Mouse (Mus musculus) liver, adult 2 months (tissue): Measurements from ENCODE around the gene Ralgapa2. TPM values are rescaled to one million over a fixed set of nuclear protein-coding genes. Genes with fewer than 3 reads are reported as not detected.
A peak's percentile ranks its signal among the peaks of the same experiment; 100 is the strongest.

Experiments
- DNase-seq: peaks from one replicate; pipeline ENCODE4 v3.0.0-alpha.2; 2011; ENCODE audit warnings: low read depth, low spot score; ENCODE audit errors: extremely low read depth
- H3K27ac ChIP-seq: fragments of 200-500 bp; replicated peaks from 2 replicates; pipeline ENCODE4 v1.5.1; 2012; ENCODE audit warnings: low read depth, mild to moderate bottlenecking, control low read depth, inconsistent platforms, low read length; ENCODE audit not compliant: insufficient read depth
- H3K27me3 ChIP-seq: fragments of 200-500 bp; 2 replicates; pipeline ENCODE4 v1.6.1; 2012; ENCODE audit warnings: mild to moderate bottlenecking, moderate library complexity, low read length, inconsistent platforms; ENCODE audit not compliant: control insufficient read depth, insufficient read depth
- H3K36me3 ChIP-seq: fragments of 200-500 bp; 2 replicates; pipeline ENCODE4 v1.6.1; 2012; ENCODE audit warnings: low read length, inconsistent platforms; ENCODE audit not compliant: control insufficient read depth, insufficient read depth
- H3K4me1 ChIP-seq: fragments of 200-500 bp; 2 replicates; pipeline ENCODE4 v1.6.1; 2011; ENCODE audit warnings: low read length; ENCODE audit not compliant: control insufficient read depth, insufficient read depth
- H3K4me3 ChIP-seq: fragments of 200-500 bp; 2 replicates; pipeline ENCODE4 v1.5.1; 2011; ENCODE audit warnings: low read depth, mild to moderate bottlenecking, control low read depth, low read length, moderate library complexity; ENCODE audit not compliant: insufficient read depth
- H3K79me2 ChIP-seq: fragments of 200-500 bp; 2 replicates; pipeline ENCODE4 v1.6.1; 2012; ENCODE audit warnings: inconsistent platforms, mild to moderate bottlenecking, low read length, moderate library complexity; ENCODE audit not compliant: control insufficient read depth, insufficient read depth
- H3K9ac ChIP-seq: fragments of 200-500 bp; 2 replicates; pipeline ENCODE4 v1.6.1; 2012; ENCODE audit warnings: low read depth, mild to moderate bottlenecking, control low read depth, inconsistent platforms, low read length
- CTCF ChIP-seq: fragments of 200-500 bp; IDR thresholded peaks from 2 replicates; pipeline ENCODE4 v1.5.1; 2011; ENCODE audit warnings: low read depth, low read length, control low read depth
- POLR2A ChIP-seq: fragments of 200-500 bp; IDR thresholded peaks from 2 replicates; pipeline ENCODE4 v1.6.1; 2011; ENCODE audit warnings: low read length, control low read depth; ENCODE audit not compliant: insufficient read depth; ENCODE audit errors: extremely low read depth
- WGBS: fragments of 180-500 bp; shearing (Covaris S2); methylation state at CpG from one replicate; pipeline ENCODE4 v1.1.7; 2018; 5-methylcytosine and 5-hydroxymethylcytosine counted together
- polyA plus RNA-seq: library from polyadenylated mRNA; depleted of rRNA; stranded (reverse); fragments of >200 nt; gene quantifications from 2 replicates; pipeline ENCODE4 v1.2.3, GENCODE M21; 2012
- total RNA-seq: library from RNA; depleted of rRNA; stranded (reverse); fragments of >200 nt; gene quantifications from 2 replicates; pipeline ENCODE4 v1.2.3, GENCODE M21; 2014

The Ralgapa2 gene
- total and polyA plus RNA-seq, 2 experiments: 12.4 to 54.2 TPM

- Histone ChIP-seq H3K27me3 (no peaks in the 10 kb centered on the region), H3K36me3 (peaks cover 21% of the 10 kb centered on the region), H3K27ac (peak overlapping the region; percentile 64), H3K4me1 (peaks cover 17% of the 10 kb centered on the region), H3K9ac (no peak overlapping the region), H3K79me2 (peaks cover 2% of the 10 kb centered on the region; the same call in 1 of the 2 replicates), H3K4me3 (no peak overlapping the region)
- no peak for TF ChIP-seq POLR2A
- no peak for TF ChIP-seq CTCF
- WGBS: 21% methylated on average over 3 of the region's 3 CpGs
- peak; percentile 80 for DNase-seq
These were observed 68.1 kb downstream of the Ralgapa2 start for GRCm38 (mm10) chr2:146444009-146444408.

GRCm38 (mm10) chr2:146443291-146443875, 68.8 kb downstream of the Ralgapa2 start:
- Histone ChIP-seq H3K79me2 (peaks cover 5% of the 10 kb centered on the region; the same call in 1 of the 2 replicates), H3K27ac (peak overlapping the region; percentile 83), H3K27me3 (no peaks in the 10 kb centered on the region), H3K9ac (no peak overlapping the region), H3K4me1 (peaks cover 17% of the 10 kb centered on the region), H3K4me3 (no peak overlapping the region), H3K36me3 (peaks cover 18% of the 10 kb centered on the region)
- peak; percentile 99 for DNase-seq
- TF ChIP-seq POLR2A (no peak), CTCF (no peak)
- WGBS: 18% methylated on average over 9 of the region's 9 CpGs

- Histone ChIP-seq H3K27ac (peak overlapping the region; percentile 33), H3K27me3 (no peaks in the 10 kb centered on the region), H3K4me3 (no peak overlapping the region), H3K9ac (no peak overlapping the region), H3K36me3 (peaks cover 15% of the 10 kb centered on the region), H3K79me2 (peaks cover 5% of the 10 kb centered on the region; the same call in 1 of the 2 replicates), H3K4me1 (peaks cover 17% of the 10 kb centered on the region)
- DNase-seq: no peak
- WGBS: 52% methylated on average over 4 of the region's 4 CpGs
- TF ChIP-seq POLR2A: no peak
- TF ChIP-seq CTCF: no peak
These were observed 70.4 kb downstream of the Ralgapa2 start for GRCm38 (mm10) chr2:146441711-146442110.

GRCm38 (mm10) chr2:146428751-146429150, 83.4 kb downstream of the Ralgapa2 start:
- no peak overlapping the region for H3K4me3 ChIP-seq
- H3K27me3 ChIP-seq: no peaks in the 10 kb centered on the region
- DNase-seq: no peak
- TF ChIP-seq CTCF: no peak
- TF ChIP-seq POLR2A: no peak
- no peak overlapping the region for H3K9ac ChIP-seq
- no peak overlapping the region for H3K27ac ChIP-seq
- peaks cover 5% of the 10 kb centered on the region for H3K4me1 ChIP-seq
- peaks cover 59% of the 10 kb centered on the region for H3K36me3 ChIP-seq
- H3K79me2 ChIP-seq: peaks cover 8% of the 10 kb centered on the region
- WGBS: 81% methylated on average over 3 of the region's 3 CpGs

GRCm38 (mm10) chr2:146427380-146427779, 84.8 kb downstream of the Ralgapa2 start:
- Histone ChIP-seq H3K79me2 (peaks cover 8% of the 10 kb centered on the region), H3K9ac (no peak overlapping the region), H3K27me3 (no peaks in the 10 kb centered on the region), H3K36me3 (peaks cover 62% of the 10 kb centered on the region), H3K4me1 (peaks cover 5% of the 10 kb centered on the region), H3K4me3 (no peak overlapping the region), H3K27ac (no peak overlapping the region)
- 93% methylated on average over 3 of the region's 3 CpGs for WGBS
- DNase-seq: no peak
- no peak for TF ChIP-seq POLR2A
- TF ChIP-seq CTCF: no peak

GRCm38 (mm10) chr2:146426321-146426720, 85.8 kb downstream of the Ralgapa2 start:
- H3K9ac ChIP-seq: no peak overlapping the region
- no peak overlapping the region for H3K4me3 ChIP-seq
- H3K79me2 ChIP-seq: peaks cover 8% of the 10 kb centered on the region
- H3K36me3 ChIP-seq: peaks cover 57% of the 10 kb centered on the region
- no peaks in the 10 kb centered on the region for H3K27me3 ChIP-seq
- TF ChIP-seq CTCF (no peak), POLR2A (no peak)
- peaks cover 5% of the 10 kb centered on the region for H3K4me1 ChIP-seq
- no peak overlapping the region for H3K27ac ChIP-seq
- DNase-seq: no peak
- WGBS: 91% methylated on average over 7 of the region's 7 CpGs
